Mouse (Mus musculus) heart, embryonic 16.5 days (tissue): Measurements from ENCODE around the gene Rbfox2. TPM values are rescaled to one million over a fixed set of nuclear protein-coding genes. Genes with fewer than 3 reads are reported as not detected.

Source experiments
- ATAC-seq: fragments of 200-750 bp; cut with Nextera tagmentation; replicated peaks from 2 replicates; pipeline ENCODE4 v1.8.0; 2017; ENCODE audit warnings: moderate number of reproducible peaks; ENCODE audit not compliant: insufficient read depth, low FRiP score; ENCODE audit errors: extremely low read depth
- H3K27ac ChIP-seq: fragments of 300-500 bp; sonication (generic); 2 replicates; pipeline ENCODE4 v1.5.1; 2014; ENCODE audit warnings: mild to moderate bottlenecking, low read length, control low read depth, moderate library complexity
- H3K27me3 ChIP-seq: fragments of 300-500 bp; sonication (generic); 2 replicates; pipeline ENCODE4 v1.6.1; 2014; ENCODE audit warnings: low read length, mixed read lengths; ENCODE audit not compliant: control insufficient read depth, insufficient read depth
- H3K36me3 ChIP-seq: fragments of 300-500 bp; sonication (generic); 2 replicates; pipeline ENCODE4 v1.6.1; 2014; ENCODE audit not compliant: control insufficient read depth, insufficient read depth
- H3K4me1 ChIP-seq: fragments of 300-500 bp; sonication (generic); 2 replicates; pipeline ENCODE4 v1.6.1; 2014; ENCODE audit warnings: low read length, mixed read lengths; ENCODE audit not compliant: control insufficient read depth, insufficient read depth
- H3K4me2 ChIP-seq: fragments of 300-500 bp; sonication (generic); 2 replicates; pipeline ENCODE4 v1.6.1; 2014; ENCODE audit warnings: low read depth, mild to moderate bottlenecking, control low read depth, low read length
- H3K4me3 ChIP-seq: fragments of 300-500 bp; sonication (generic); 2 replicates; pipeline ENCODE4 v1.5.1; 2014; ENCODE audit warnings: mild to moderate bottlenecking, control low read depth, low read length
- H3K9ac ChIP-seq: fragments of 300-500 bp; sonication (generic); 2 replicates; pipeline ENCODE4 v1.6.1; 2014; ENCODE audit warnings: low read length, control low read depth
- H3K9me3 ChIP-seq: fragments of 300-500 bp; sonication (generic); replicated peaks from 2 replicates; pipeline ENCODE4 v1.6.1; 2016; ENCODE audit warnings: low read length; ENCODE audit not compliant: control insufficient read depth
- WGBS: fragments of 180-500 bp; shearing (Covaris S2); extraction: QIAGEN DNeasy Blood & Tissue Kit; methylation state at CpG from one replicate; pipeline ENCODE4 v1.1.7; 2014; 5-methylcytosine and 5-hydroxymethylcytosine counted together
- polyA plus RNA-seq: library from polyadenylated mRNA; unstranded; fragments of >200 nt; fragmentation: Nextera tagmentation; extraction: Ambion mirVana; gene quantifications from 2 replicates; pipeline ENCODE4 v1.2.1, GENCODE M21; 2015

The Rbfox2 gene
- polyA plus RNA-seq, 1 experiment from 2014 or later: 61.8 TPM

DNA sequence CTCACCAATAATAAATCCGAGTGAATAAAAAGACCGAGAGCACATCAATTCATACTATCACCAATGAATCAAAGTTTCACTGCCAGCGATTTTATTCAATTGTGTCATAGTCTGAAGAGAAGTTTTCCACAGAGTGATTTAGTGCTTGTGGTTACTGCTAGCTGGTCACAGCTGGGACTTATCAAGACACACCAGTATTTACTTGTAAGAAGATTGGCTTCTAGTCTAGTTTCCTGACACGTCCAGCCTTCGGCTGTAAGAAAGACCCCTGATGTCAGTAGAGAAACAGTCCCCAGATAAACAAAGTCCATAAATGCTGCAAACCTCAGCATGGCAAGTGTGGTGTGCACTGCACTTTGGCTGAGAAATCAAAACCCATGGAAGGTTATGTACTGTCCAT lies 145.4 kb downstream of the Rbfox2 start:
- WGBS: 39% methylated on average over 5 of the region's 5 CpGs
- no peak overlapping the region for H3K9ac ChIP-seq
- H3K4me2 ChIP-seq: no peak overlapping the region

DNA sequence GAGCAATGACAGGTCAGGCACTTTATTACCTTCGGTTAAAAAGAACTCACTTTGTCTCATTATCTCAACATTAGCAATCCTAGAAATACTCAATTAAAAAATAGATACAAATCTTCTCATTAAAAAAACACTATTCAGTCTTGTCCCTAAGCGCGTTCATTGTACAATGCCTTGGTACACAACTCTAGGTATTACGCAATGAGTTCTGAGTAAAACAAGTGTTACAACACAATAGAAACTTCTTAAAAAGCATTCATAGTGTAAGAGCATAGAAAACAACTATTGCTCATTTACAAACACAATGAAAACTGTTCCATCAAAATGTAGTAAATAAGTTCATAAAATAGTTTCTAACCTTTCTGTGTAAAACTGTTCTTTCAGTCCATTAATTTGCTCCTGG lies 146.0 kb downstream of the Rbfox2 start:
- Histone ChIP-seq H3K4me2 (no peak overlapping the region), H3K9ac (no peak overlapping the region), H3K27ac (no peak overlapping the region), H3K4me3 (no peak overlapping the region), H3K4me1 (peaks cover 50% of the 10 kb centered on the region), H3K27me3 (no peaks in the 10 kb centered on the region), H3K9me3 (no peaks in the 10 kb centered on the region), H3K36me3 (no peaks in the 10 kb centered on the region)
- no peak for ATAC-seq
- WGBS: 88% methylated on average over 4 of the region's 4 CpGs

More for the DNA sequence above, 145.4 kb downstream of the Rbfox2 start:
- Histone ChIP-seq H3K4me1 (peaks cover 45% of the 10 kb centered on the region), H3K36me3 (no peaks in the 10 kb centered on the region), H3K9me3 (no peaks in the 10 kb centered on the region), H3K4me3 (no peak overlapping the region), H3K27ac (peak overlapping the region; percentile 0), H3K27me3 (no peaks in the 10 kb centered on the region)
- no peak; the same call in 1 of the 2 replicates for ATAC-seq

DNA sequence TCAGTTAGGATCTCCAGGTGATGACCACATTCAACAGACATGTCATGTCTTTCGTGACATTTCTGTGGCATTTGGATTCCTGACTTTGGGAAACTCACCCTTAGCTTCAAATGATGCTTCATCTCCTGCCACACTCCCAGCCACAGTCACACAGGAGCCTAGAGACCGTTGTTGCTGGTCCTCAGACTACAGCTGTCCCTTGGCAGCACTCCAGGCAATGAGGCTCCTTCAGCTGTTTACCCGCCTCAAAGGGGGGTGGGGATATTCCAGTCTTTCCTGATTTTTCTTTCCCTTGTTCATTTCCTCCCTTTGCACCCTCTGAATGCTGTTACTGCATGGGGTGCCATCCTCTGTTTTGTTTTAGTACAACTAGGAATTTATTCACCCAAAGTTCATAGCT lies 150.3 kb downstream of the Rbfox2 start:
- Histone ChIP-seq H3K4me2 (no peak overlapping the region; the same call in 1 of the 2 replicates), H3K27ac (peak overlapping the region; percentile 58), H3K9ac (no peak overlapping the region; the same call in 1 of the 2 replicates), H3K27me3 (no peaks in the 10 kb centered on the region), H3K4me3 (no peak overlapping the region), H3K4me1 (peaks cover 40% of the 10 kb centered on the region), H3K36me3 (no peaks in the 10 kb centered on the region), H3K9me3 (no peaks in the 10 kb centered on the region)
- ATAC-seq: no peak
- 15% methylated on average over 3 of the region's 3 CpGs for WGBS

DNA sequence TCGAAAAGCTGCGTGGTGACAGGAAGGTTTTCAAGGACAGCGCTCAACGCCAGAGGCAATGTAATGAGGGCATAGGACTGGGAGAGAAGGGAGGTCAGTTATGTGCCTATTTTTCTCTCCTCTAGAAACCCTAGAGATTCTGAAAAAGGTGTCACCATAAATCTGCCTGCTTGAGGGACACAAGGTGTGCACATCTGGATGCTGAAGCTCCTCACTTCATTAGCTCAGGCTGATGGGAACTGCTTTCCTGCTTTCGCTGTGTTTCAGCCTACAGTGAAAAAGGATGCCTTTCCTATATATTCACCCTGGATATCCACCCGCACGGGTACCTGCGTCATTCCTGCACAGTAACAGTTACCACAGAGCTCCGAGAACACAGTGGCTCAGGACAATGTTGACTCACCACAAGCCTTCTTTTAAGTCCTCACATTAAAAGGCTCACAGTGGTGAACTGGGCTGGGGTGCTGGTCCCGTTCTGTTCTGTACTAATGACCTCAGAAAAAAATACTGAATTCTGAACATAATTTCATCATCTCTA lies 152.5 kb downstream of the Rbfox2 start:
- WGBS: 69% methylated on average over 10 of the region's 10 CpGs
- peaks cover 46% of the 10 kb centered on the region for H3K4me1 ChIP-seq

DNA sequence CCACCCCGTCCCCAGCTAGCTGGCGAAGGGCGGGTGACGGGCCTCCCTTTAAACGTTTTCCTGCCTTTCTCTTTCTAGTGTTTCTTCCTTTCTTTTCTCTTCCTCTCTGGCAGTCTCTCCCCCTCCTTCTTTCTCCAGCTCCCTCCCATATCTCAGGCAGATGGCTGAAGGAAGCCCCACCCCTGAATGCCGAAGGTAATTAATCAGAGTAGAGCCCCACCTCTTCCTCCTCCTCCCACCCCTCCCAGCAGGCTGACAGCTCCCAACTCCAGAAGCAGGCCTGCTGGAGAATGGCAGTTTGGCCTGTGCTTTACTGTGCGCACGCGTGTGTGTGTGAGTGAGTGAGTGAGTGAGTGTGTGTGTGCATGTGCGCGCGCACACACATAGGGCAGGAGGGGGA lies 153.2 kb downstream of the Rbfox2 start:
- ATAC-seq: peak; percentile 91
- 2% methylated on average over 12 of the region's 12 CpGs for WGBS
- peak overlapping the region; percentile 68 for H3K4me3 ChIP-seq
- no peaks in the 10 kb centered on the region for H3K27me3 ChIP-seq
- H3K9ac ChIP-seq: peak overlapping the region; percentile 77
- peak overlapping the region; percentile 92 for H3K27ac ChIP-seq
- H3K9me3 ChIP-seq: no peaks in the 10 kb centered on the region
- H3K36me3 ChIP-seq: no peaks in the 10 kb centered on the region
- peak overlapping the region; percentile 78 for H3K4me2 ChIP-seq
- peaks cover 48% of the 10 kb centered on the region for H3K4me1 ChIP-seq

More for the DNA sequence above, 152.5 kb downstream of the Rbfox2 start:
- ATAC-seq: no peak
- Histone ChIP-seq H3K4me3 (no peak overlapping the region), H3K27me3 (no peaks in the 10 kb centered on the region), H3K9me3 (no peaks in the 10 kb centered on the region), H3K9ac (peak overlapping the region; percentile 77; the same call in 1 of the 2 replicates), H3K27ac (peak overlapping the region; percentile 92), H3K4me2 (no peak overlapping the region), H3K36me3 (no peaks in the 10 kb centered on the region)

DNA sequence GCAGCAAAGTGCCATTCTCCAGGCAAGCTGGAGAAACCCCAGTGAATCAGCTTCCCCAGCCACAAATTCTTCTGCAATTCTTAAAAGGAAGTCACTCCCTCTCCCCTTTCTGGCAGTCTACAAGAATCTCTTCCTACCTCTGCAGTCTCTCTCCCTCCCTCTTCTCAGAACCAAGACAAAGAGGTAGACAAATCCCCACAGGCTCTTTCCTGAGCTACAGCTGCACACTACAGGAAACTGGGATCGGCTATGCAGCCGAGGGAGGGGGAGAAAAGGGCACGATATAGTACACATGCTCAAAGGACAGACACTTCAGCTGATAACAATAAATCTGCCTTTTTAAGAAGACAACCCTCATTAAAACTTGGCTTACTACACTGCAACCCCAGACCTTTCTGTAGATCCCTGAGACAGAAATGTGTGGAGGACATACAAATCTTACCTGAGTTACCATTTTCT lies 153.7 kb downstream of the Rbfox2 start:
- no peaks in the 10 kb centered on the region for H3K36me3 ChIP-seq
- no peaks in the 10 kb centered on the region for H3K27me3 ChIP-seq
- peak overlapping the region; percentile 92 for H3K27ac ChIP-seq
- peak; percentile 56 for ATAC-seq
- H3K4me3 ChIP-seq: peak overlapping the region; percentile 68
- no peaks in the 10 kb centered on the region for H3K9me3 ChIP-seq
- H3K4me2 ChIP-seq: peak overlapping the region; percentile 78
- peaks cover 47% of the 10 kb centered on the region for H3K4me1 ChIP-seq
- WGBS: 0% methylated on average over 3 of the region's 3 CpGs
- H3K9ac ChIP-seq: peak overlapping the region; percentile 77

DNA sequence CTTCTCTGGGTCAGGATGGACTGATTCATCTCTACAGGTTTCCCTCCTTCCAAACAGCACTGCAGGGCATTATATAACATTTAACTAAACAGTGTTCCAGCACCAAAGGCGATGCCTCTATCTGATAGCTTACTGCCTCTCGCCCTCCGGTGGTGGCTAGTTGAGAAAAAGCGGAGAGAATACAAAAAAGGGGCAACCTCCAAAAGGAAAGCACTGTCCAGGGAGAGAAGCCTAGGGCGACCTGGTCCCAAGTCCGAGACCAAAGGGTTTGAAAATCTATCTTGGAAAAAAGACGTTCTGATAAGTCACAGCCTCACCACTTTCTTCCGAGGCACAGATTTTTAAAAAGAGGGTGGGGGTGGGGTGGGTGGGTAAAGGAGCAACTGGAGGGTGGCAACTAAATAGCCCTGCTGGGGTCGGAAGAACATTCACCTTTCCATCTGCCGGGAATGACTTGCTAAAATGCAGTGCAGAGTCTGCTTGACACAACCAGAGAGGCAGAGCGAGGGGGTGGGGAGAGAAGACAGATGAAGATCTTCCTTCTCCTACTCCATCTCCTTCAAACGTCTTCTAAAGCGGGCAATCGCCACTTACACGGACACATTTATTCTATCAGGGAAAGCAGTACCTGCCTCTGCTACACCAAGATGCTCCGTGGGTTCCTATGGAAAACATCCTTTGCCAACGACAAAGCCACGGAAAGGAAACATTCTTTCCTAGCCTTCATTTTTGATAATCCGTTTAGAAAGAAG lies 154.3 kb downstream of the Rbfox2 start:
- H3K4me1 ChIP-seq: peaks cover 50% of the 10 kb centered on the region
- no peak for ATAC-seq
- no peaks in the 10 kb centered on the region for H3K9me3 ChIP-seq
- no peaks in the 10 kb centered on the region for H3K27me3 ChIP-seq
- peak overlapping the region; percentile 92 for H3K27ac ChIP-seq
- no peaks in the 10 kb centered on the region for H3K36me3 ChIP-seq
- 2% methylated on average over 19 of the region's 19 CpGs for WGBS
- peak overlapping the region; percentile 77 for H3K9ac ChIP-seq
- peak overlapping the region; percentile 68 for H3K4me3 ChIP-seq
- H3K4me2 ChIP-seq: peak overlapping the region; percentile 78

DNA sequence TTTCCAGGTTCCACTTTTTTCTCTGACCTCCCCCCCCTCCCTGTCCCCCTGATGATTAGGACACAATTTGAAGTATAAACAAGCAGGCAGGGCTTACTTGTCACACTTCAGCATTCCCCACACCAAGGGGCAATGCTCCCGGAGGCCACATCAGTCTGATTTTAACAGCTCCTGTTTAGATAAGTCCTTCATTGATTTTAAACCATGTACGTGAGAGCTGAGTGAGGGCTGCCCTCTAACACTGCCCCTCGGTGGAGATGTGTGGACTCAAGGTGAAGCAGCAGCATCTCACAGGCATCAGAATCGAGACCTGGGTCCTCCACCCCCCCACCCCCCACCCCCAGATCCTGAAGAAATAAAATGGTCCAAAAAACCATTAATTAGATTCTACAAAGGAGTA lies 155.0 kb downstream of the Rbfox2 start:
- Histone ChIP-seq H3K9ac (peak overlapping the region; percentile 77), H3K4me1 (peaks cover 46% of the 10 kb centered on the region), H3K27ac (peak overlapping the region; percentile 92), H3K4me3 (peak overlapping the region; percentile 68), H3K9me3 (no peaks in the 10 kb centered on the region), H3K4me2 (peak overlapping the region; percentile 78), H3K36me3 (no peaks in the 10 kb centered on the region), H3K27me3 (no peaks in the 10 kb centered on the region)
- 5% methylated on average over 4 of the region's 4 CpGs for WGBS
- ATAC-seq: no peak

DNA sequence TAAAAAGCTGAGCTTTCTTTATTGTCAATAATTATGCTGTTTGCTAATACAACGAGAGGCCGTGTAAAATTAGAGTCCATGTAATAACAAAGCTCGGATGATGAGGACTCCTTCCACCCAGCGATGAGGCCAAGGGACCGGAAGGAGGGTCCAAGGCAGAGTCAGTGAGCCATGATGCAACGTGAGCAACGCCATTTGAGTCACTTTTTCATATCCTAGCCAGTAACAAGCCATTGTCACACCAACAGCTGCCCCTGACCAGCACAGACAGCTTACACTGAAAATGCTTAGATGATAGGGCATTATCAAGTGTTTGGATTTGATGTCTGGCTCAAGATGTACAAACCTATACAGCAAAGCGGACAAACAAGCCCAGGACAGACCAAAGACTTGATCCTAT lies 155.6 kb downstream of the Rbfox2 start:
- H3K4me1 ChIP-seq: peaks cover 40% of the 10 kb centered on the region

More for the DNA sequence above, 155.6 kb downstream of the Rbfox2 start:
- Histone ChIP-seq H3K9me3 (no peaks in the 10 kb centered on the region), H3K4me3 (peak overlapping the region; percentile 68), H3K27me3 (no peaks in the 10 kb centered on the region), H3K27ac (peak overlapping the region; percentile 73), H3K4me2 (peak overlapping the region; percentile 78), H3K9ac (peak overlapping the region; percentile 77), H3K36me3 (no peaks in the 10 kb centered on the region)
- 22% methylated on average over 8 of the region's 8 CpGs for WGBS
- no peak for ATAC-seq
